Mouse (Mus musculus) stomach, embryonic 14.5 days (tissue): ENCODE results near the gene Upk1a. TPM values are rescaled to one million over a fixed set of nuclear protein-coding genes. Genes with fewer than 3 reads are reported as not detected.

Source experiments
- ATAC-seq: fragments of 200-750 bp; cut with Nextera tagmentation; 2 replicates; pipeline ENCODE4 v1.8.0; 2017; ENCODE audit warnings: low read depth, moderate TSS enrichment; ENCODE audit not compliant: insufficient number of reproducible peaks, insufficient read depth, low FRiP score
- H3K27ac ChIP-seq: fragments of 300-500 bp; sonication (generic); 2 replicates; pipeline ENCODE4 v1.5.1; 2014; ENCODE audit warnings: mild to moderate bottlenecking, low read length, moderate library complexity, mixed read lengths
- H3K27me3 ChIP-seq: fragments of 300-500 bp; sonication (generic); 2 replicates; pipeline ENCODE4 v1.6.1; 2014; ENCODE audit warnings: low read length, control low read depth, mixed read lengths; ENCODE audit not compliant: control insufficient read depth, insufficient read depth
- H3K36me3 ChIP-seq: fragments of 300-500 bp; sonication (generic); 2 replicates; pipeline ENCODE4 v1.6.1; 2014; ENCODE audit warnings: mild to moderate bottlenecking, control low read depth, low read length, moderate library complexity, mixed read lengths; ENCODE audit not compliant: control insufficient read depth, insufficient read depth
- H3K4me1 ChIP-seq: fragments of 300-500 bp; sonication (generic); 2 replicates; pipeline ENCODE4 v1.6.1; 2014; ENCODE audit warnings: low read length, control low read depth, mixed read lengths; ENCODE audit not compliant: control insufficient read depth, insufficient read depth
- H3K4me2 ChIP-seq: fragments of 300-500 bp; sonication (generic); replicated peaks from 2 replicates; pipeline ENCODE4 v1.6.1; 2014; ENCODE audit warnings: low read depth, low read length, control low read depth
- H3K4me3 ChIP-seq: fragments of 300-500 bp; sonication (generic); 2 replicates; pipeline ENCODE4 v1.5.1; 2014; ENCODE audit warnings: low read depth, low read length, control low read depth
- H3K9ac ChIP-seq: fragments of 300-500 bp; sonication (generic); replicated peaks from 2 replicates; pipeline ENCODE4 v1.6.1; 2014; ENCODE audit warnings: low read depth, mild to moderate bottlenecking, control low read depth, low read length, moderate library complexity, mixed read lengths
- H3K9me3 ChIP-seq: fragments of 300-500 bp; sonication (generic); 2 replicates; pipeline ENCODE4 v1.6.1; 2016; ENCODE audit warnings: low read depth, low read length, control low read depth; ENCODE audit not compliant: control insufficient read depth
- WGBS: fragments of 180-500 bp; shearing (Covaris S2); extraction: QIAGEN DNeasy Blood & Tissue Kit; methylation state at CpG from one replicate; pipeline ENCODE4 v1.1.7; 2014; 5-methylcytosine and 5-hydroxymethylcytosine counted together
- polyA plus RNA-seq: library from polyadenylated mRNA; unstranded; fragments of >200 nt; fragmentation: Nextera tagmentation; extraction: Ambion mirVana; gene quantifications from 2 replicates; pipeline ENCODE4 v1.2.1, GENCODE M21; 2014

Upk1a gene
- polyA plus RNA-seq, 1 experiment from 2014 or later = 6.6 TPM

- under 1% methylated on average over 27 of the region's 27 CpGs for WGBS
- no peak for ATAC-seq
- Histone ChIP-seq H3K27ac (peak overlapping the region; percentile 76), H3K9ac (peak overlapping the region; percentile 55), H3K4me3 (peak overlapping the region; percentile 59), H3K36me3 (peaks cover 15% of the 10 kb centered on the region), H3K4me2 (peak overlapping the region; percentile 77), H3K27me3 (no peaks in the 10 kb centered on the region), H3K4me1 (peaks cover 11% of the 10 kb centered on the region; the same call in 1 of the 2 replicates), H3K9me3 (no peaks in the 10 kb centered on the region)
Observed at GRCm38 (mm10) chr7:30562526-30563116, 50.0 kb downstream of the Upk1a start.

- no peak overlapping the region for H3K9ac ChIP-seq
- H3K27me3 ChIP-seq = no peaks in the 10 kb centered on the region
- H3K27ac ChIP-seq = no peak overlapping the region
- no peaks in the 10 kb centered on the region for H3K9me3 ChIP-seq
- peaks cover 23% of the 10 kb centered on the region for H3K36me3 ChIP-seq
- H3K4me2 ChIP-seq = peak overlapping the region; percentile 36
- ATAC-seq = no peak
- H3K4me1 ChIP-seq = peaks cover 11% of the 10 kb centered on the region; the same call in 1 of the 2 replicates
- H3K4me3 ChIP-seq = peak overlapping the region; percentile 68; the same call in 1 of the 2 replicates
- 60% methylated on average over 2 of the region's 2 CpGs for WGBS
Observed at GRCm38 (mm10) chr7:30560296-30560695, 52.4 kb downstream of the Upk1a start.

GRCm38 (mm10) chr7:30559443-30559954 lies 53.1 kb downstream of the Upk1a start, which contains the start of gene Lin37:
Gene Lin37 (minus strand): TSS chr7:30559838.
- Histone ChIP-seq H3K36me3 (peaks cover 22% of the 10 kb centered on the region), H3K4me3 (peak within 1 kb of the TSS; percentile 68), H3K4me2 (peak within 1 kb of the TSS; percentile 90), H3K4me1 (peaks cover 11% of the 10 kb centered on the region; the same call in 1 of the 2 replicates), H3K9ac (peak within 1 kb of the TSS; percentile 62), H3K9me3 (no peaks in the 10 kb centered on the region), H3K27ac (peak within 1 kb of the TSS; percentile 28; the same call in 1 of the 2 replicates), H3K27me3 (no peaks in the 10 kb centered on the region)
- under 1% methylated on average over 20 of the region's 20 CpGs for WGBS
- ATAC-seq = peak; percentile 87

GRCm38 (mm10) chr7:30558656-30559442 lies 53.8 kb downstream of the Upk1a start:
- Histone ChIP-seq H3K4me3 (peak overlapping the region; percentile 68), H3K9ac (peak overlapping the region; percentile 62), H3K27ac (peak overlapping the region; percentile 28; the same call in 1 of the 2 replicates), H3K9me3 (no peaks in the 10 kb centered on the region), H3K4me1 (peaks cover 11% of the 10 kb centered on the region; the same call in 1 of the 2 replicates), H3K36me3 (peaks cover 20% of the 10 kb centered on the region), H3K27me3 (no peaks in the 10 kb centered on the region), H3K4me2 (peak overlapping the region; percentile 90)
- 15% methylated on average over 12 of the region's 12 CpGs for WGBS
- no peak for ATAC-seq

GRCm38 (mm10) chr7:30557901-30558514 lies 54.6 kb downstream of the Upk1a start:
- Histone ChIP-seq H3K4me1 (peaks cover 18% of the 10 kb centered on the region; the same call in 1 of the 2 replicates), H3K36me3 (peaks cover 20% of the 10 kb centered on the region), H3K4me2 (peak overlapping the region; percentile 90; the same call in 1 of the 2 replicates), H3K27me3 (no peaks in the 10 kb centered on the region), H3K9me3 (no peaks in the 10 kb centered on the region), H3K27ac (no peak overlapping the region), H3K4me3 (0 out of 2 replicates have a peak overlapping the region, but pooled peaks have one; percentile 68), H3K9ac (no peak overlapping the region)
- ATAC-seq = no peak
- WGBS = 90% methylated on average over 13 of the region's 13 CpGs

- Histone ChIP-seq H3K4me1 (peaks cover 20% of the 10 kb centered on the region; the same call in 1 of the 2 replicates), H3K27me3 (no peaks in the 10 kb centered on the region), H3K36me3 (peaks cover 20% of the 10 kb centered on the region), H3K9me3 (no peaks in the 10 kb centered on the region), H3K4me3 (no peak overlapping the region), H3K4me2 (no peak overlapping the region), H3K27ac (no peak overlapping the region), H3K9ac (no peak overlapping the region)
- 94% methylated on average over 18 of the region's 18 CpGs for WGBS
- ATAC-seq = no peak
Observed at GRCm38 (mm10) chr7:30556894-30557536, 55.6 kb downstream of the Upk1a start.

- WGBS = 82% methylated on average over 22 of the region's 22 CpGs
- peak overlapping the region; percentile 54; the same call in 1 of the 2 replicates for H3K9ac ChIP-seq
- H3K4me2 ChIP-seq = peak overlapping the region; percentile 97
- peak overlapping the region; percentile 59 for H3K4me3 ChIP-seq
- peaks cover 21% of the 10 kb centered on the region for H3K36me3 ChIP-seq
- no peaks in the 10 kb centered on the region for H3K27me3 ChIP-seq
- no peaks in the 10 kb centered on the region for H3K9me3 ChIP-seq
- no peak for ATAC-seq
- no peak overlapping the region for H3K27ac ChIP-seq
- peaks cover 22% of the 10 kb centered on the region; the same call in 1 of the 2 replicates for H3K4me1 ChIP-seq
Observed at GRCm38 (mm10) chr7:30553810-30554584, 58.6 kb downstream of the Upk1a start.
